Mouse (Mus musculus): ENCODE measurements at regions not wholly inside any gene's neighbourhood (a gene's known extent, or its start where the extent isn't known, plus 50 kb on each side); places are given as distances from the start of the nearest gene placed in this dataset.

GRCm38 (mm10) chr10:125896646-125897045 lies 69.3 kb upstream of the Lrig3 start:
- DNase-seq = no peak

- no peak for DNase-seq
Measured at GRCm38 (mm10) chr10:125899504-125899903, 66.5 kb upstream of the Lrig3 start.

- no peak for DNase-seq
Measured at GRCm38 (mm10) chr10:125900562-125900961, 65.4 kb upstream of the Lrig3 start.

- no peak for DNase-seq
Measured at GRCm38 (mm10) chr10:125902668-125903067, 63.3 kb upstream of the Lrig3 start.

- no peak for DNase-seq
Measured at GRCm38 (mm10) chr10:125912207-125912606, 53.8 kb upstream of the Lrig3 start.
